Mouse (Mus musculus) brain, embryonic 14.5 days (tissue): Measurements from ENCODE around the gene Sh3rf1.

ENCODE experiments used
- CTCF ChIP-seq: fragments of 200-500 bp; IDR thresholded peaks from 2 replicates; pipeline ENCODE4 v1.5.1; 2012; ENCODE audit warnings: inconsistent platforms, mild to moderate bottlenecking, moderate library complexity, borderline replicate concordance; ENCODE audit not compliant: insufficient read depth, insufficient read length; ENCODE audit errors: extremely low read depth
- POLR2A ChIP-seq: fragments of 200-500 bp; IDR thresholded peaks from 2 replicates; pipeline ENCODE4 v1.6.1; 2012; ENCODE audit warnings: mild to moderate bottlenecking, inconsistent platforms, borderline replicate concordance; ENCODE audit not compliant: poor library complexity, insufficient read depth, insufficient read length, severe bottlenecking; ENCODE audit errors: extremely low read depth

DNA sequence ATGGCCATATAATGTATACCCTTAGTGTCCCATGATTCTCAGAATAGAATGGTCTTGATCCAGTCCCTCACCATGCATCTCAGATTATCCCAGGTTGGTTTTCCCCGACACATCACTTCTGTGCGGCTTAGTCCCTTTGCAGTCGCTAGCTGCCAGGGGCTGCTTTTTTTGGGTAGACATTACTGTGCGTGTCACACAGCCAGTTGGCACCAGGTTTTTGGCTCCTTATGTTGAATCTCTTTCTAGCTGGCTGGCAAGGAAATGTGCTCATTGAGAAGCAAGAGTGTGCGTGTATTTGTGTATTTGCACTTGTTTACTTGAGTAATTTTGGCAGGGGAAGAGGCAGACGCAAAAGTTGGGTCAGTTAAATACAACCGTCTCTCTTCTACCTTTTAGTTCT lies 35.9 kb downstream of the Sh3rf1 start:
- no peak for TF ChIP-seq CTCF
- no peak for TF ChIP-seq POLR2A
